ENCODE assay signal across 11 mouse cellular contexts in genomic region chr10:80758651-80759050, GRCm38 (mm10). TPM values are rescaled to one million over a fixed set of nuclear protein-coding genes. Genes with fewer than 3 reads are reported as not detected.
DNase-seq lines count a peak whose midpoint lies in the region; ATAC-seq and TF ChIP-seq lines count a peak whose summit lies in the region.
"Had no signal": no experiment of that assay in that cellular context is flagged by ENCODE, and none has a peak within 500 bp of the region (broad histone marks: within the 10 kb centered on the region; RNA-seq: fewer than 3 reads in every experiment).

No protein-coding gene starts in this region.

- 0 out of 2 replicates have a peak, but pooled peaks have one; percentile 40 for TF ChIP-seq EP300 in heart, adult 2 months (IDR thresholded peaks at IDR 0.05; ENCODE audit: insufficient read depth, low read depth, low read length)
- TF ChIP-seq EP300 in stomach, postnatal 0 days (optimal IDR thresholded peaks at IDR 0.05), result no peak

- H3K9me3 ChIP-seq in midbrain, embryonic 13.5 days, result no peaks in the 10 kb centered on the region
- no peaks in the 10 kb centered on the region for H3K9me3 ChIP-seq in midbrain, embryonic 16.5 days (replicated peaks; ENCODE audit: control insufficient read depth, low read length, poor library complexity, severe bottlenecking)
- H3K9me3 ChIP-seq in stomach, postnatal 0 days (ENCODE audit: control insufficient read depth, low read length), result no peaks in the 10 kb centered on the region

- no peaks in the 10 kb centered on the region for H3K27me3 ChIP-seq in heart, adult 2 months (ENCODE audit: control insufficient read depth, insufficient read depth, low read length)
- H3K27me3 ChIP-seq in midbrain, embryonic 13.5 days, result no peaks in the 10 kb centered on the region
- H3K27me3 ChIP-seq in midbrain, embryonic 16.5 days (ENCODE audit: control insufficient read depth, insufficient read depth, low read depth, low read length), result no peaks in the 10 kb centered on the region
- H3K27me3 ChIP-seq in stomach, postnatal 0 days (ENCODE audit: control insufficient read depth, insufficient read depth, low read length), result no peaks in the 10 kb centered on the region

- no peak overlapping the region for H3K4me2 ChIP-seq in midbrain, embryonic 13.5 days (replicated peaks)
- no peak overlapping the region for H3K4me2 ChIP-seq in midbrain, embryonic 16.5 days (ENCODE audit: low read length)
- H3K4me2 ChIP-seq in stomach, postnatal 0 days (replicated peaks; ENCODE audit: low read depth), result no peak overlapping the region

- no peak for ATAC-seq in midbrain, embryonic 13.5 days
- ATAC-seq in midbrain, embryonic 16.5 days, result no peak
- ATAC-seq in stomach, postnatal 0 days (ENCODE audit: low FRiP score, low TSS enrichment), result no peak; the same call in 1 of the 2 replicates

- TF ChIP-seq CTCF in heart, adult 2 months (IDR thresholded peaks at IDR 0.05), result no peak
- TF ChIP-seq CTCF in stomach, postnatal 0 days (IDR thresholded peaks at IDR 0.05; ENCODE audit: low read depth), result no peak

- H3K27ac ChIP-seq in heart, adult 2 months, result peak overlapping the region; percentile 60
- H3K27ac ChIP-seq in midbrain, embryonic 13.5 days, result no peak overlapping the region
- no peak overlapping the region for H3K27ac ChIP-seq in midbrain, embryonic 16.5 days (ENCODE audit: low read length)
- no peak overlapping the region for H3K27ac ChIP-seq in stomach, postnatal 0 days (replicated peaks)

- intact Hi-C loops in heart, adult 2 months (cut with DNase I), result no loop called here
- intact Hi-C loops in left cerebral cortex, postnatal 14 days (cut with DNase I), result no loop called here

- H3K4me3 ChIP-seq in heart, adult 2 months, result no peak overlapping the region
- no peak overlapping the region for H3K4me3 ChIP-seq in midbrain, embryonic 13.5 days (replicated peaks)
- H3K4me3 ChIP-seq in midbrain, embryonic 16.5 days (ENCODE audit: low read depth, low read length), result no peak overlapping the region
- no peak overlapping the region for H3K4me3 ChIP-seq in stomach, postnatal 0 days (ENCODE audit: low read depth, low read length)

- H3K79me2 ChIP-seq in heart, adult 2 months (replicated peaks; ENCODE audit: control insufficient read depth, insufficient read depth, low read length), result peaks cover 14% of the 10 kb centered on the region

- no peak for TF ChIP-seq POLR2A in heart, adult 2 months (IDR thresholded peaks at IDR 0.05; ENCODE audit: insufficient read depth, low read depth, low read length)

- no peak overlapping the region for H3K9ac ChIP-seq in heart, adult 2 months (ENCODE audit: low read depth, low read length)
- peak overlapping the region; percentile 41; the same call in 1 of the 2 replicates for H3K9ac ChIP-seq in midbrain, embryonic 13.5 days (replicated peaks)
- H3K9ac ChIP-seq in midbrain, embryonic 16.5 days (ENCODE audit: low read depth, low read length), result no peak overlapping the region; the same call in 1 of the 2 replicates
- no peak overlapping the region for H3K9ac ChIP-seq in stomach, postnatal 0 days (ENCODE audit: low read length)

- H3K4me1 ChIP-seq in heart, adult 2 months (ENCODE audit: control insufficient read depth, insufficient read depth, low read length), result peaks cover 35% of the 10 kb centered on the region
- H3K4me1 ChIP-seq in midbrain, embryonic 13.5 days (replicated peaks), result peaks cover 62% of the 10 kb centered on the region
- H3K4me1 ChIP-seq in midbrain, embryonic 16.5 days (ENCODE audit: control insufficient read depth, insufficient read depth, low read length), result peaks cover 29% of the 10 kb centered on the region
- peaks cover 7% of the 10 kb centered on the region for H3K4me1 ChIP-seq in stomach, postnatal 0 days (replicated peaks; ENCODE audit: control insufficient read depth, insufficient read depth)

- peak in 1 of 2 experiments; percentile 38 for DNase-seq in heart, adult 2 months
- no peak for DNase-seq in heart, postnatal 4 days
- peak; percentile 63 for DNase-seq in adrenal gland, postnatal 25 days
- DNase-seq in stomach, postnatal 0 days (ENCODE audit: low spot score), result peak; percentile 45
- DNase-seq in frontal cortex, postnatal 14 days (ENCODE audit: low spot score in 2 of 2), result no peak
- no peak for DNase-seq in left cerebral cortex, postnatal 14 days (ENCODE audit: low spot score in 2 of 2)
- DNase-seq: lung, postnatal 10 days; spleen, adult 18-20 months had no signal

- WGBS in heart, adult 2 months, result 32% methylated on average over 7 of the region's 7 CpGs
- WGBS in midbrain, embryonic 13.5 days, result 89% methylated on average over 7 of the region's 7 CpGs
- 80% methylated on average over 7 of the region's 7 CpGs for WGBS in midbrain, embryonic 16.5 days
- 59% methylated on average over 7 of the region's 7 CpGs for WGBS in stomach, postnatal 0 days

- H3K36me3 ChIP-seq in heart, adult 2 months (ENCODE audit: control insufficient read depth, insufficient read depth, low read length), result no peaks in the 10 kb centered on the region
- H3K36me3 ChIP-seq in midbrain, embryonic 13.5 days, result no peaks in the 10 kb centered on the region
- no peaks in the 10 kb centered on the region for H3K36me3 ChIP-seq in midbrain, embryonic 16.5 days (ENCODE audit: control insufficient read depth, insufficient read depth, low read length)
- H3K36me3 ChIP-seq in stomach, postnatal 0 days (ENCODE audit: control insufficient read depth, insufficient read depth, low read length), result no peaks in the 10 kb centered on the region

RNA-seq across cellular contexts. Expression of gene Dot1l, which starts 3.6 kb away (rescaled TPM):
- total RNA-seq in heart, adult 2 months (2021), result 10 to 100 TPM; 18.8 to 19.6 TPM
- polyA plus RNA-seq in heart, adult 2 months (2012; rRNA removed), result 35.0 and 39.6 TPM in 2 replicates
- total RNA-seq in heart, postnatal 4 days (2021), result 10 to 100 TPM; 75.6 to 76.8 TPM
- 19.3 and 23.3 TPM in 2 replicates for polyA plus RNA-seq in midbrain, embryonic 13.5 days (2015; fragmentation: Nextera tagmentation; extraction: Ambion mirVana)
- polyA plus RNA-seq in midbrain, embryonic 16.5 days (2015; fragmentation: Nextera tagmentation; extraction: Ambion mirVana), result 17.7 and 17.8 TPM in 2 replicates
- 97.3 and 102 TPM in 2 replicates for total RNA-seq in adrenal gland, postnatal 25 days (2021)
- 5.4 and 6.2 TPM in 2 replicates for polyA plus RNA-seq in stomach, postnatal 0 days (2015; fragmentation: Nextera tagmentation; extraction: Ambion mirVana)
- total RNA-seq in left cerebral cortex, postnatal 14 days (2021), result 10 to 100 TPM; 59.1 to 66.7 TPM

RNA-seq across cellular contexts. Expression of gene Ap3d1, which starts 16.6 kb away (rescaled TPM):
- 10 to 100 TPM; 40.2 to 42.6 TPM for total RNA-seq in heart, adult 2 months (2021)
- polyA plus RNA-seq in heart, adult 2 months (2012; rRNA removed), result 52.9 and 66.5 TPM in 2 replicates
- total RNA-seq in heart, postnatal 4 days (2021), result 10 to 100 TPM; 47.8 to 53.8 TPM
- 94.5 and 96.3 TPM in 2 replicates for polyA plus RNA-seq in midbrain, embryonic 13.5 days (2015; fragmentation: Nextera tagmentation; extraction: Ambion mirVana)
- polyA plus RNA-seq in midbrain, embryonic 16.5 days (2015; fragmentation: Nextera tagmentation; extraction: Ambion mirVana), result 99.5 and 112 TPM in 2 replicates
- total RNA-seq in adrenal gland, postnatal 25 days (2021), result 94.4 and 102 TPM in 2 replicates
- polyA plus RNA-seq in stomach, postnatal 0 days (2015; fragmentation: Nextera tagmentation; extraction: Ambion mirVana), result 38.7 and 42.7 TPM in 2 replicates
- 100 to 1,000 TPM; 143 to 147 TPM for total RNA-seq in left cerebral cortex, postnatal 14 days (2021)

RNA-seq across cellular contexts. Expression of gene Sf3a2, which starts 39.3 kb away (rescaled TPM):
- 10 to 100 TPM; 27.3 to 30.4 TPM for total RNA-seq in heart, adult 2 months (2021)
- polyA plus RNA-seq in heart, adult 2 months (2012; rRNA removed), result 18.4 and 19.7 TPM in 2 replicates
- total RNA-seq in heart, postnatal 4 days (2021), result 10 to 100 TPM; 46.0 to 51.7 TPM
- 64.1 and 64.9 TPM in 2 replicates for polyA plus RNA-seq in midbrain, embryonic 13.5 days (2015; fragmentation: Nextera tagmentation; extraction: Ambion mirVana)
- polyA plus RNA-seq in midbrain, embryonic 16.5 days (2015; fragmentation: Nextera tagmentation; extraction: Ambion mirVana), result 57.8 and 60.6 TPM in 2 replicates
- total RNA-seq in adrenal gland, postnatal 25 days (2021), result 56.7 and 60.1 TPM in 2 replicates
- polyA plus RNA-seq in stomach, postnatal 0 days (2015; fragmentation: Nextera tagmentation; extraction: Ambion mirVana), result 27.7 and 31.8 TPM in 2 replicates
- total RNA-seq in left cerebral cortex, postnatal 14 days (2021), result 10 to 100 TPM; 42.7 to 43.6 TPM

RNA-seq across cellular contexts. Expression of gene Plekhj1, which starts 39.8 kb away (rescaled TPM):
- total RNA-seq in heart, adult 2 months (2021), result 10 to 100 TPM; 29.7 to 33.0 TPM
- polyA plus RNA-seq in heart, adult 2 months (2012; rRNA removed), result 28.9 and 33.2 TPM in 2 replicates
- 10 to 100 TPM; 36.2 to 37.1 TPM for total RNA-seq in heart, postnatal 4 days (2021)
- 131 and 150 TPM in 2 replicates for polyA plus RNA-seq in midbrain, embryonic 13.5 days (2015; fragmentation: Nextera tagmentation; extraction: Ambion mirVana)
- 121 and 125 TPM in 2 replicates for polyA plus RNA-seq in midbrain, embryonic 16.5 days (2015; fragmentation: Nextera tagmentation; extraction: Ambion mirVana)
- 114 and 132 TPM in 2 replicates for total RNA-seq in adrenal gland, postnatal 25 days (2021)
- polyA plus RNA-seq in stomach, postnatal 0 days (2015; fragmentation: Nextera tagmentation; extraction: Ambion mirVana), result 62.0 and 65.8 TPM in 2 replicates
- 10 to 100 TPM; 60.0 to 62.8 TPM for total RNA-seq in left cerebral cortex, postnatal 14 days (2021)

RNA-seq across cellular contexts. Expression of gene Amh, which starts 46.4 kb away (rescaled TPM):
- under 1 TPM; 0.18 TPM for total RNA-seq in heart, adult 2 months (2021)
- polyA plus RNA-seq in heart, adult 2 months (2012; rRNA removed), result 0.15 and 0.25 TPM in 2 replicates
- 1 to 10 TPM in 1 of 2 experiments, under 1 TPM in 1; 0.61 to 1.0 TPM for total RNA-seq in heart, postnatal 4 days (2021)
- not detected in 2 replicates for polyA plus RNA-seq in midbrain, embryonic 13.5 days (2015; fragmentation: Nextera tagmentation; extraction: Ambion mirVana)
- polyA plus RNA-seq in midbrain, embryonic 16.5 days (2015; fragmentation: Nextera tagmentation; extraction: Ambion mirVana), result not detected in 2 replicates
- 0.79 and 0.90 TPM in 2 replicates for total RNA-seq in adrenal gland, postnatal 25 days (2021)
- 6.8 and 6.9 TPM in 2 replicates for polyA plus RNA-seq in stomach, postnatal 0 days (2015; fragmentation: Nextera tagmentation; extraction: Ambion mirVana)
- 1 to 10 TPM; 1.6 to 1.9 TPM for total RNA-seq in left cerebral cortex, postnatal 14 days (2021)
- polyA plus RNA-seq: embryonic facial prominence, embryonic 11.5 days had no signal

Comparison
In these comparisons a context has a peak if more than half of its experiments do, and no peak if none do; other contexts are left out.
1. DNase-seq: peak in adrenal gland, postnatal 25 days (single experiment) and stomach, postnatal 0 days (single experiment); none in heart, postnatal 4 days (single experiment), frontal cortex, postnatal 14 days (0 of 2) and left cerebral cortex, postnatal 14 days (0 of 2).